Mouse (Mus musculus): ENCODE results near the gene Nlrp14. TPM values are rescaled to one million over a fixed set of nuclear protein-coding genes. Genes with fewer than 3 reads are reported as not detected.
"Not testable (repeated sequence)": the region's sequence is repeated elsewhere in the genome, so short reads cannot be mapped to it uniquely, and the experiment has no call there.

Nlrp14 gene
- polyA plus RNA-seq (2015; fragmentation: Nextera tagmentation; extraction: Ambion mirVana) = not detected in 2 replicates

GRCm38 (mm10) chr7:107166690-107167089 is at the start of gene Nlrp14:
Nlrp14 (plus strand) TSS chr7:107166990.
- no peak for ATAC-seq (ENCODE audit: borderline replicate concordance, extremely low read depth, low FRiP score, low TSS enrichment)
- H3K4me3 ChIP-seq = no peak within 1 kb of the TSS
- no peak within 1 kb of the TSS for H3K9ac ChIP-seq
- no peaks in the 10 kb centered on the region for H3K4me1 ChIP-seq
- no peaks in the 10 kb centered on the region for H3K27me3 ChIP-seq
- no peak within 1 kb of the TSS for H3K27ac ChIP-seq
- no peaks in the 10 kb centered on the region for H3K9me3 ChIP-seq
- WGBS = 80% methylated on average over 10 of the region's 10 CpGs
- H3K4me2 ChIP-seq = no peak within 1 kb of the TSS
- H3K36me3 ChIP-seq = no peaks in the 10 kb centered on the region

- not testable (repeated sequence) for H3K27ac ChIP-seq; ATAC-seq (ENCODE audit: borderline replicate concordance, extremely low read depth, low FRiP score, low TSS enrichment); H3K36me3 ChIP-seq; H3K27me3 ChIP-seq; H3K4me3 ChIP-seq; H3K9ac ChIP-seq; H3K4me1 ChIP-seq; H3K9me3 ChIP-seq; H3K4me2 ChIP-seq
- WGBS = 75% methylated on average over 3 of the region's 3 CpGs
Measured at GRCm38 (mm10) chr7:107130983-107131382, 35.8 kb upstream of the Nlrp14 start, which contains the start of gene Olfr715. Olfr715 (minus strand) TSS chr7:107131083.

GRCm38 (mm10) chr7:107138027-107138426 is 28.8 kb upstream of the Nlrp14 start, which contains the start of gene Olfr716:
Olfr716 (plus strand) TSS chr7:107138327.
- ATAC-seq (ENCODE audit: borderline replicate concordance, extremely low read depth, low FRiP score, low TSS enrichment); H3K4me2 ChIP-seq; H3K27me3 ChIP-seq; H3K9me3 ChIP-seq; H3K36me3 ChIP-seq; H3K9ac ChIP-seq; H3K27ac ChIP-seq; H3K4me3 ChIP-seq; H3K4me1 ChIP-seq: not testable (repeated sequence)
- 61% methylated on average over 2 of the region's 2 CpGs for WGBS

GRCm38 (mm10) chr7:107180406-107180805 is 13.6 kb downstream of the Nlrp14 start:
- no peak overlapping the region for H3K4me3 ChIP-seq
- no peak overlapping the region for H3K27ac ChIP-seq
- H3K27me3 ChIP-seq = no peaks in the 10 kb centered on the region
- WGBS = 41% methylated on average over 2 of the region's 2 CpGs
- no peak overlapping the region for H3K4me2 ChIP-seq
- ATAC-seq (ENCODE audit: borderline replicate concordance, extremely low read depth, low FRiP score, low TSS enrichment) = no peak
- no peaks in the 10 kb centered on the region for H3K36me3 ChIP-seq
- H3K4me1 ChIP-seq = no peaks in the 10 kb centered on the region
- H3K9ac ChIP-seq = no peak overlapping the region
- no peaks in the 10 kb centered on the region for H3K9me3 ChIP-seq

- H3K4me1 ChIP-seq = no peaks in the 10 kb centered on the region
- no peak overlapping the region for H3K4me3 ChIP-seq
- ATAC-seq (ENCODE audit: borderline replicate concordance, extremely low read depth, low FRiP score, low TSS enrichment) = no peak
- no peak overlapping the region for H3K27ac ChIP-seq
- H3K9me3 ChIP-seq = no peaks in the 10 kb centered on the region
- 35% methylated on average over 3 of the region's 3 CpGs for WGBS
- no peak overlapping the region for H3K9ac ChIP-seq
- no peaks in the 10 kb centered on the region for H3K36me3 ChIP-seq
- H3K27me3 ChIP-seq = no peaks in the 10 kb centered on the region
- H3K4me2 ChIP-seq = no peak overlapping the region
Measured at GRCm38 (mm10) chr7:107201817-107202216, 35.0 kb downstream of the Nlrp14 start.

- H3K36me3 ChIP-seq = no peaks in the 10 kb centered on the region
- H3K4me3 ChIP-seq = no peak overlapping the region
- H3K4me1 ChIP-seq = no peaks in the 10 kb centered on the region
- H3K9me3 ChIP-seq = peaks cover 14% of the 10 kb centered on the region
- H3K27me3 ChIP-seq = peaks cover 41% of the 10 kb centered on the region
- H3K9ac ChIP-seq = no peak overlapping the region
- no peak for ATAC-seq (ENCODE audit: borderline replicate concordance, extremely low read depth, low FRiP score, low TSS enrichment)
- H3K27ac ChIP-seq = no peak overlapping the region
- no peak overlapping the region for H3K4me2 ChIP-seq
- 89% methylated on average over 3 of the region's 3 CpGs for WGBS
Measured at GRCm38 (mm10) chr7:107207843-107208242, 41.1 kb downstream of the Nlrp14 start.

- no peak within 1 kb of the TSS for H3K9ac ChIP-seq
- peaks cover 14% of the 10 kb centered on the region for H3K9me3 ChIP-seq
- H3K27ac ChIP-seq = no peak within 1 kb of the TSS
- WGBS = 29% methylated on average over 60 of the region's 70 CpGs
- no peaks in the 10 kb centered on the region for H3K4me1 ChIP-seq
- ATAC-seq (ENCODE audit: borderline replicate concordance, extremely low read depth, low FRiP score, low TSS enrichment) = no peak
- no peaks in the 10 kb centered on the region for H3K36me3 ChIP-seq
- peak within 1 kb of the TSS; percentile 7; the same call in 1 of the 2 replicates for H3K4me3 ChIP-seq
- 0 out of 2 replicates have a peak within 1 kb of the TSS, but pooled peaks have one; percentile 18 for H3K4me2 ChIP-seq
- peaks cover 41% of the 10 kb centered on the region for H3K27me3 ChIP-seq
Measured at GRCm38 (mm10) chr7:107209204-107209860, 42.5 kb downstream of the Nlrp14 start, which contains the start of gene Rbmxl2. Rbmxl2 (plus strand) TSS chr7:107209445.

- no peak overlapping the region for H3K27ac ChIP-seq
- H3K4me3 ChIP-seq = peak overlapping the region; percentile 7; the same call in 1 of the 2 replicates
- 25% methylated on average over 50 of the region's 77 CpGs for WGBS
- H3K36me3 ChIP-seq = no peaks in the 10 kb centered on the region
- peaks cover 14% of the 10 kb centered on the region for H3K9me3 ChIP-seq
- no peaks in the 10 kb centered on the region for H3K4me1 ChIP-seq
- H3K9ac ChIP-seq = no peak overlapping the region
- ATAC-seq (ENCODE audit: borderline replicate concordance, extremely low read depth, low FRiP score, low TSS enrichment) = no peak
- 0 out of 2 replicates have a peak overlapping the region, but pooled peaks have one; percentile 18 for H3K4me2 ChIP-seq
- peaks cover 41% of the 10 kb centered on the region for H3K27me3 ChIP-seq
Measured at GRCm38 (mm10) chr7:107210126-107210576, 43.4 kb downstream of the Nlrp14 start.

- Histone ChIP-seq H3K9me3 (no peaks in the 10 kb centered on the region), H3K4me1 (no peaks in the 10 kb centered on the region), H3K27ac (no peak overlapping the region), H3K4me3 (no peak overlapping the region), H3K36me3 (no peaks in the 10 kb centered on the region), H3K4me2 (no peak overlapping the region), H3K27me3 (peaks cover 11% of the 10 kb centered on the region), H3K9ac (no peak overlapping the region)
- ATAC-seq (ENCODE audit: borderline replicate concordance, extremely low read depth, low FRiP score, low TSS enrichment) = no peak
Measured at GRCm38 (mm10) chr7:107215723-107216122, 48.9 kb downstream of the Nlrp14 start.

- no peaks in the 10 kb centered on the region for H3K4me1 ChIP-seq
- no peak overlapping the region for H3K4me3 ChIP-seq
- 61% methylated on average over 2 of the region's 2 CpGs for WGBS
- no peaks in the 10 kb centered on the region for H3K36me3 ChIP-seq
- ATAC-seq (ENCODE audit: borderline replicate concordance, extremely low read depth, low FRiP score, low TSS enrichment) = no peak
- H3K9me3 ChIP-seq = no peaks in the 10 kb centered on the region
- no peak overlapping the region for H3K4me2 ChIP-seq
- peaks cover under 1% of the 10 kb centered on the region; the same call in 1 of the 2 replicates for H3K27me3 ChIP-seq
- H3K9ac ChIP-seq = no peak overlapping the region
- no peak overlapping the region for H3K27ac ChIP-seq
Measured at GRCm38 (mm10) chr7:107216845-107217244, 50.1 kb downstream of the Nlrp14 start.

- H3K36me3 ChIP-seq = no peaks in the 10 kb centered on the region
- H3K9me3 ChIP-seq = no peaks in the 10 kb centered on the region
- H3K27me3 ChIP-seq = no peaks in the 10 kb centered on the region
- H3K4me2 ChIP-seq = no peak overlapping the region
- ATAC-seq (ENCODE audit: borderline replicate concordance, extremely low read depth, low FRiP score, low TSS enrichment) = no peak
- WGBS = 62% methylated on average over 3 of the region's 3 CpGs
- H3K4me1 ChIP-seq = no peaks in the 10 kb centered on the region
- H3K9ac ChIP-seq = no peak overlapping the region
- no peak overlapping the region for H3K4me3 ChIP-seq
- no peak overlapping the region for H3K27ac ChIP-seq
Measured at GRCm38 (mm10) chr7:107236854-107237253, 70.1 kb downstream of the Nlrp14 start.

- no peak for ATAC-seq (ENCODE audit: borderline replicate concordance, extremely low read depth, low FRiP score, low TSS enrichment)
- Histone ChIP-seq H3K9me3 (no peaks in the 10 kb centered on the region), H3K4me2 (no peak overlapping the region), H3K4me1 (no peaks in the 10 kb centered on the region), H3K27ac (no peak overlapping the region), H3K27me3 (no peaks in the 10 kb centered on the region), H3K36me3 (no peaks in the 10 kb centered on the region), H3K9ac (no peak overlapping the region), H3K4me3 (no peak overlapping the region)
- WGBS = 57% methylated on average over 3 of the region's 3 CpGs
Measured at GRCm38 (mm10) chr7:107237498-107237897, 70.7 kb downstream of the Nlrp14 start.
